Mouse (Mus musculus) naive thymus-derived CD4-positive, alpha-beta T cell, adult 2 months (primary cell): ENCODE measurements around the gene Cdyl.
A peak's percentile ranks its signal among the peaks of the same experiment; 100 is the strongest.

Source experiments
- DNase-seq: peaks from one replicate; pipeline ENCODE4 v3.0.0-alpha.2; 2011; ENCODE audit warnings: low read depth

Gene Cdyl

GRCm38 (mm10) chr13:35689560-35689959 lies 29.9 kb downstream of the Cdyl start:
- DNase-seq: no peak

- DNase-seq: no peak
These were observed 58.0 kb downstream of the Cdyl start for GRCm38 (mm10) chr13:35717658-35718057.

DNA sequence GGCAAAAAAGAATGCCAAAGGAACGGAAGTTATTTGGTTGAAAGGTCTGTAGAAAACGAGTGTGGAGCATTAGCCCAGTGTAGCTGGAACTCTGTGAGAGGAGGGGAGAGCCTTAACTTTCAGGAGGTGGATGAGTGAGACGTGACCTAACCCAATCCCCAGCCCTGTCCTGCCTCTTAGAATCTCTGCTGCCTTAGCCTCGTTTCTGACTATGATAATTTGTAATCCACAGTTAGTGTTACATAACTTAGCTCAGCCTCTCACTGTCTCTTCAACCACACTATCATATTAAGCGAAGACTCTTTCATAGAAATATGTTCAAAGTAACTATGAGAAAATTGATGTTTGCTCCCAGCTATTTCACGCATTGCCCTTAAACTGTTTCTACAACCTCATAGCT lies 59.9 kb downstream of the Cdyl start:
- DNase-seq: no peak

- DNase-seq: no peak
These were observed 63.4 kb downstream of the Cdyl start for GRCm38 (mm10) chr13:35723073-35723472.

- no peak for DNase-seq
These were observed 66.4 kb downstream of the Cdyl start for GRCm38 (mm10) chr13:35726025-35726424.

GRCm38 (mm10) chr13:35732131-35732530 lies 72.5 kb downstream of the Cdyl start:
- DNase-seq: no peak

DNA sequence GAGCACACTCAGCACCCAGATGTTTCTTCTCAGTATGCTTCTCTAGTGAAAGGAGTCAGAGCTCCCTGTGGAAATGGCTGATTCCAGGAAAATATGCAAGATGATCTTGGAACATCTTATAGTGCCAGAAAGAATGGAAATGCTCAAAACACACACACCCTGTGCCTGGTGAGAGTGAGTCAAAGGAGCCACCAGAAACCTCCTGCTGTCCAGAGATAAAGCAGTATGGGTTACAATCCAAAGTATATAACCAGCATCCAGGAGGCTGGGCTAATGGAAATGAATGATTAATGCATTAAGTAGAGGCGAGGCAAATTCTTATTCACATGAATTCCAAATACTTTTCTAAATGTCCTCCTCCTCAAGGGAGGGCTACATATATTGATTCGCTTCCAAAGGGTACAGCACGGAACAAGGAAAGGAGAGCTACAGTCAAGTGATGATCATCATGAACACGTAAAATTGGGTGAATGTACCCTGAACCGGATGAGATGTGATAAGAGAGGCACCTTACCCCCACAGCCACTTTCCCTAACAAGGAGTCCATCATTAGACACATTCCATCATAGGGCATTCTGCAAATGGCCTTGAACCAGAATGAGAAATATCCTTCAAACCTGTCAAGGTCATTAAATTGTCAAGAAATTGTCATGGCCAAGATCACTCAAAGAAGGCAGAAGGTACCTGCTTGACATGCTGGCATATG lies 73.4 kb downstream of the Cdyl start:
- no peak for DNase-seq

DNA sequence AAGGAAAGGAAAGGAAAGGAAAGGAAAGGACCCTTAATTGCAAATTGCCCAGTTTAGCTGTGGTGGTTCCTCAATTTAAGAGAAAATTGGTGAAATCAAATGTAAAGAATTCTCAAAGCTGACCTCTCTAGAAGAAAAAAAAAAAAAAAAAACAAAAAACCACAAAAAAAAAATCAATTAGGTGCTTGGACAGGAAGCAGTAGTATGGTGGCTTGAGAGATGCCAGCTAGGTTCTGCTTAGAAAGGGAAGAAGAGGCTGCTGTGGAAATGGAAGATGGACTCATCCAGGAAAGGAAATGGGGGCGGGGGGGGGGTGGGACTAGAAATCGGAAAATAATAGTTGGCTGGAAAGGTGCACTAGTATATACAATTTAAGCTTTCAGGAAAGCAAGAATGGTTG lies 77.9 kb downstream of the Cdyl start:
- no peak for DNase-seq

GRCm38 (mm10) chr13:35738210-35738609 lies 78.6 kb downstream of the Cdyl start:
- no peak for DNase-seq

DNA sequence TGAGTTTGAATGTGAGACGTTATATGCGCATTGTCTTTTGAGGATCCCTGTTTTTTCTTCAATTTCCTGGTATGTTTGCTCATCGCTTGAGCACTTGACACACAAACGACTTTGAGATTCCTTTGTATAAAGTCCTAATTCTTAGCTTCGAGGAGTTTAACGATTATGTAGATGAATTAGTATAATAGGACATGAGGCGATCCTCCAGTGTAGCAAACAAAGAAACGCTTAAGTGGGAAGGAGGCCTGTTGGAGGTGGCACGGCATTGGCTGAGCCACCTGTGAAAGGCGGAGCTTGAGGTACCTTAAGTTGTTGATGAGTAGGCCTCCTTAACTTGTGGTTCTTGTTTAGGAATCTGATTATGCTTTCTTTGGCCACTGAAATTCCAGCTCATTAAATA lies 79.8 kb downstream of the Cdyl start:
- no peak for DNase-seq

- peak; percentile 84 for DNase-seq
These were observed 80.8 kb downstream of the Cdyl start for GRCm38 (mm10) chr13:35740301-35741039.

DNA sequence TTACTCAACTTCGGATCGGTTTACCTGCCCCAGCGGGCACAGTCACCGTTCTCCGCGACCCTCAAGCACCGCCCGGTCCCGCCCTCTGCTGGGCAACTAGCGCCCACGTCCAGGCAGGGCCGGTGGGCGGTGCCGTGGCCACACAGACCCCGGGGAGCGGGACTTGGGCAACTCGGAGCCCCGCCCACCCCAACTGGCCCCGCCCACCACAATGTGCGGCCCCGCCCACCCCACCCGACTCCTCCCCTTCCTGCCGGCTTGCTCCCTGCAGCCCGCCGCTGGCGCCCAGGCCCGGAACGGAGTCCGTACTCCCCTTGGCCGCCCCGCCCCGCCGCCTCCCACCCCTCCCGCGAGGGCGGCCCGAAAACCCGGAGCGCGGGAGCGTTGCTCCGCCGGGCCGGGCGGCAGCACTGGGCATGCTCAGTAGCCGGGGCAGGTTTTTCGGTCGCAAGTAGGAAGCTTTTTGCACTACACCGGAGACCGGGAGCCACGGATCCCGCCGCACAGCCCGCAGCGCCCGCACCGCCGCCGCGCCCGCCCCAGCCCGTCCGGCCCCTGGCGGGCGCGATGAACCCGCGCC lies 81.5 kb downstream of the Cdyl start:
- peak; percentile 92 for DNase-seq

DNA sequence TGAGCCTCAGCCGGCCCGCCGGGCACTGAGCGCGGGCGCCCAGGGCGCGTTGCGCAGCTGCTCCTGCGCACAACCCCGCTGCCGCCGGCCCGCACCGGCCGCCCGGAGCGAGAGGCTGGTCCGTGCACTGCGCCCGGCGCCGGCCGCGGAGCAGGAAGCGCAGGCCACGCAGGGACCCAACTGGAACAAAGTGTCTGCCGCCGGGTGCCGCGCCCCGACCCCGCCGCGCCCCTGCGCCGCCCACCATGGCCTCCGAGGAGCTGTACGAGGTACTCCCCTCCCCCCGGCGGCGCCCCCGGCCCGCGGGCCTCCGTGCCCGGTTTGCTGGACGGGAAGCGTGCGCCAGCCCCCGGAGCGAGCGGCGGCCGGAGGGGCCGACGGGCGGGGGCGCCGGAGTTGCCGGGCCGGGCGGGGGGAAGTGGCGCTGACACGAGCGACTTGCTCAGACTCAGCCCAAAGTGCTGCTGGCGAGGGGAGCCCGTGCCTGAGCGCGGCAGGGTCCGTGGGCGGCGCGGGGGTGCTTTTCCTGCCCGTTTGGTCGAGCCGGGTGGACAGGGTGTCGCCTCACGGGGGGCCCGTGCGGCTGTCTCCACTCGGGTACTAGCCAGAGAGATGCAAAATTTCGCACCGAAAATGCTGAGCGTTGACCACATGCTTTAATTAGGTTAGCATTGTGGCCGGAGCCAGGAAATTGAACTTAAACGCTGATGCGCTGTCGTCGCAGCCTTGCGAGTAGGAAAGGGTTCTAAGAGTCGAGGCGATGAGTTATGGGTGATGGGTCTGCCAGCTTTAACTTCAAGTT lies 82.2 kb downstream of the Cdyl start:
- peak; percentile 69 for DNase-seq

GRCm38 (mm10) chr13:35742696-35743095 lies 83.1 kb downstream of the Cdyl start:
- no peak for DNase-seq

- peak; percentile 22 for DNase-seq
These were observed 83.6 kb downstream of the Cdyl start for GRCm38 (mm10) chr13:35743196-35743595.

GRCm38 (mm10) chr13:35749194-35749593 lies 89.6 kb downstream of the Cdyl start:
- no peak for DNase-seq

DNA sequence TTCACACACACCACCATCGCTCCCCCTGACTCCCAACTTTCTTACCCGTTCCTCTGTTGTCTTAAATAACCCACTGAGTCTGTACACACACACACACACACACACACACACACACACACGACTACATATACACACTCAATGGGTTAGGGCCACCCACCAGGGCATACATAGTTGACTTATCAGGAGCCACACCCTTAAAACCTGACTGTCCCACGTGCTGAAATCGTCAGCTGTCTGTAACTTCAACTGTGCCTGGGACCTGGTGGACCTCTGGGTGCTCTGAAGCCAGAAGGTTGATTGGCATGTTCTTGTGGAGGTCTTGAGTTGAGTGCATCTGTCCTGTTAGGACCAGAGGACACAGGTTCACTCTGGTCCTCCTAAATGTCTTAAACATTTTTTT lies 90.0 kb downstream of the Cdyl start:
- DNase-seq: no peak

GRCm38 (mm10) chr13:35752046-35752445 lies 92.4 kb downstream of the Cdyl start:
- DNase-seq: no peak

DNA sequence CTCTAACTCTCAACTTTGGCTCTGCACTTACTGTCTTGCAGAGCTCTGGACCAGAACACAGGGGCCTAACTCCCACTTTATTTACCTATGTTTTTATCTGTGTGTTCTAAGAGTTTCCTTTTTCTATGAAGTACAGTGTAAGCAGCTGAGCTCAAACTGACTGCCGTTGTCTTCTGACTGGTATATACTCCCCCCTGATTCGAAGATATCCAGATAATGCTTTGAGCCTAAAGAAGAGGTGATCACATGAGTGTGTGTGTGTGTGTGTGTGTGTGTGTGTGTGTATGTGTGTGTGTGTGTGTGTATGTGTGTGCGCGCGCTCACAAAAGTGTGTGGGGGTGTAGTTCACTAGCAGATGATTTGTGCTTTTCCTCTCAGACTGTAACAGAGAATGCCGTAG lies 95.4 kb downstream of the Cdyl start:
- peak; percentile 36 for DNase-seq

GRCm38 (mm10) chr13:35755655-35756283 lies 96.1 kb downstream of the Cdyl start:
- no peak for DNase-seq

DNA sequence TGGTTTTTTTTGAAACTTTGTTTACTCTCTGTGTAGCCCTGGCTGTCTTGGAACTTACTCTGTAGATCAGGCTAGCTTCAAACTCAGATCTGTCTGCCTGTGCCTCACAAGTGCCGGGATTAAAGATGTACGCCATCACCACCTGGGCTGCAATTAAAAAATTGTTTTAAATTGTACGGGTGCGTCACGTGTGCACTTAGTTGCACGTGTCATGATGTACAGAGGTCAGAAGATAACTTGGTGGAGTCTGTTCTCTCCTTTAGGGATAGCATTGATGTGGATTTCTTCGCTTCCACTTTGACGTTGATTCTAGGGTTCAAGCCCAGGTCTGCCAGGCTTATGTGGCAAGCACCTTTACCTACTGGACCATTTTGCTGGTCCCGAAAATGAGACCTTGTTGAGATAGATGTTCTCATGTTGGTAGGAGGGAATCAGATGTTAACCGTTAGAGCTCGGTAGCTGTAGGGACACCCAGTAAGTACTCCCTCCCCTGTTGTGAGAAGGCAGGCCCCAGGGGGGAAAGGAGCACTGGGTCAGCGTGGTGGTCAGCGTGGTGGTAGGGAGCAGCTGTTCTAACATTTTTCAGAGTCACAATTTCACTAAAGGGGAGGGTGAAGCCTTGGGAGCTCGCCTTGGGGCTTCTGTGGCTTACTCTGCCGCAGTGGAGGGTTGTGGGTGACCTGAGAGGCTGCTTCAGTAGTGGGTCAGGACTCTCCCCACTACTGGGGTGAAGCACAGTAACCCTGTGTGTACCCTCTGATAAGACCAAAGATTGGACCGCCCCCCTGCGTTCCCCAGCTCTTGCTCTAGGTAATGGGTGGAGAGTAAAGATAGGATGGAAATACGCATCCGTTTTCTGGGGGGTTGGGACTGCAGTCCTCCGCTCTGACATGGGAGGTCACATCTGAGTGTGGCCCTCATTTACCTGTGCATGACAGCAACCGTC lies 97.0 kb downstream of the Cdyl start:
- no peak for DNase-seq
